Mouse (Mus musculus) embryonic stem cell, embryonic (primary cell): ENCODE data around the gene Ctxn2.

Experiments
- CTCF ChIA-PET, 4 experiments: fragments of 300-600 bp in 2 of 4; fragments of 350-600 bp in 2 of 4; sonication (Branson Sonifier 250); formaldehyde crosslinking; loops; one replicate each; lab custom pipeline; 2022; ENCODE audit warnings: inconsistent platforms in 2 of 4; lab: Charles Lee
- POLR2A ChIA-PET, 4 experiments: fragments of 300-600 bp in 2 of 4; fragments of 350-600 bp in 2 of 4; sonication (Branson Sonifier 250); formaldehyde crosslinking; loops; one replicate each; lab custom pipeline; 2022; ENCODE audit warnings: antibody characterized with exemption in 4 of 4, inconsistent platforms in 1 of 4; lab: Charles Lee

Gene Ctxn2

DNA sequence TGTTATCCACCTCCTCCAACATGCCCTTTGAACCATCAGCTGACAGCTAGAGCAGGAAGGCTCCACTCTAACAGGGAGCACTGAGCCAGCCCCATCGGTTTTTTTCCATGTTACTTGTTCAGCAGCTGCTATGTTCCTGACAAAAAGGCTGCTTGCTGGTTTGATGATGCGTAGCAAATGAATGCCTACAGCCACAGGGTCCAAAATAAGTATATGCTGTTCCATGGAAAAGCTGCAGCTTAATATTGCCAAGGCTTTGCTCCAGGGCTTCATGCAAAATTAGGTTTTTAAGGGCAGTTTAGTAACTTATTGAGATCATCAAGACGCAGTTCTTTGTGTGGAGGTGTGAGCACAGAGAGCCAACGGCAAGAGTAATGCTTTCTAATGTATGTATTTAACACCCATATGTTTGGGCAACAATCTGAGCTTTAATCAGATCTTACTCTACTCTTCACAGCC is 25.5 kb downstream of the Ctxn2 start:
- CTCF ChIA-PET, result interaction anchor here in 1 of 4 experiments (0.8 kb wide), 1 partner anchor 21 kb away, joined by 3 read pairs; no protein-coding TSS in a partner anchor
- POLR2A ChIA-PET, result interaction anchor here in 1 of 4 experiments (1.4 kb wide), 1 partner anchor 11 kb away, joined by 4 read pairs; no protein-coding TSS in a partner anchor

GRCm38 (mm10) chr2:125178225-125178798 is 41.8 kb downstream of the Ctxn2 start:
- CTCF ChIA-PET, result interaction anchor here in 2 of 4 experiments (0.6 kb wide), 2 partner anchors 73 to 177 kb away, joined by 3 to 4 read pairs; no protein-coding TSS in a partner anchor
- POLR2A ChIA-PET, result interaction anchor here in 2 of 4 experiments (0.6 to 1.0 kb wide), 3 partner anchors 14 to 96 kb away, joined by 3 to 7 read pairs (median 3); no protein-coding TSS in a partner anchor

- ChIA-PET CTCF (interaction anchor here in 3 of 4 experiments (0.6 to 1.9 kb wide), 4 partner anchors 113 to 132 kb away, joined by 3 to 8 read pairs (median 4); no protein-coding TSS in a partner anchor), POLR2A (interaction anchor here in 1 of 4 experiments (1.8 kb wide), 1 partner anchor 64 kb away, joined by 5 read pairs; the partner anchor contains the start of gene Myef2)
Observed at GRCm38 (mm10) chr2:125187904-125188303, 51.4 kb downstream of the Ctxn2 start.

- ChIA-PET CTCF (interaction anchor here (0.5 to 1.9 kb wide), 12 partner anchors 19 to 1088 kb away, joined by 3 to 8 read pairs (median 4); partner anchors contain the start of gene Ctxn2 (in 1 of the 4)), POLR2A (interaction anchor here in 1 of 4 experiments (1.8 kb wide), 1 partner anchor 65 kb away, joined by 5 read pairs; the partner anchor contains the start of gene Myef2)
Observed at GRCm38 (mm10) chr2:125189197-125189596, 52.7 kb downstream of the Ctxn2 start.

GRCm38 (mm10) chr2:125192905-125193304 is 56.4 kb downstream of the Ctxn2 start:
- POLR2A ChIA-PET, result no interaction called here
- CTCF ChIA-PET, result interaction anchor here in 1 of 4 experiments (1.0 kb wide), 1 partner anchor 137 kb away, joined by 3 read pairs; no protein-coding TSS in a partner anchor

DNA sequence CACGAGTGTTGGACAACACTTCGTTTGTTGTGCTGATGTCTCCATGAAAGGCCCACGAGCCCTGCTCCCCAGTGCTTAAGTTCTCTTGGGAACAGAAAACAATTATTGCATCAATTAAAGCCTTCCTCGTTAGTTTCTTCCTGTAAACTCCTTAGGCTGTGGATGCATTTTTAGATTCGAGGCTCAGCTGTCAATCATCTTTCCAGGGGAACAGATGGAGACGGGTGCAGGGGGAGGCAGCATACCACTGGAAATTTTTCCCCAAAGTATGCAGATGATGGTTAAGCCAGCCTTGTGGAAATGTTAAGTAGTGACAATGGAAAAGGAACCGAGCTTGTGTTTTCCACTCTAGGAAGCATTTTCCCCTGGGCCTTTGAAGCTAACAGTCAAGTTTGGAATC is 60.3 kb downstream of the Ctxn2 start:
- ChIA-PET POLR2A (no interaction called here), CTCF (no interaction called here)
